In the genomic region with DNA sequence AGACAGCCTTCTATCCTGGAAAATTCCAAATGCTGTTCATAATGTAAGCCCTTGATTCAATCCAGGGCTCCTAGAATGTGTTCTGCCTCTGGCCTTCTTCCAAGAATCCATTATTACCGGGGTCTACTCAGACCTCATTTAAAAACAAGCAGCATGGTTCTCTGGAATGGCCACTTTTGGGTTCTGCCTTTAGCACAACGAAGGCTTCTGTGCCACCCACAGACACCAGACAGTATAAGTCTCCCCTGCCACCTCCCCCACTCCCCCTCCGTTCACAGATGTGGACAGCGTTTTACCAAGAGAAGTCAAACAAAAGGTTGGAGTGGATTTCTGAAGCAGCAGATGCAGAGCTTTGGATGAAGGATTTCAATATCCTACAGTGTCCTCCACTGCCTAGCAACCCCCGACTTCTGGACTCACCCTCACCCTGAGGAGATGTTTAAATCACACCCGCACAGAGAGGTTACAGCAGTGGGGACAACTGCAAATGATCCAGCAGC, we compare ENCODE assay signal across 13 mouse cellular contexts.
A peak's percentile ranks its signal among the peaks of the same experiment; 100 is the strongest.
DNase-seq lines count a peak whose midpoint lies in the region.
"Had no signal": no experiment of that assay in that cellular context is flagged by ENCODE, and none has a peak within 500 bp of the region (broad histone marks: within the 10 kb centered on the region; RNA-seq: fewer than 3 reads in every experiment).

No protein-coding gene starts in this region.

- peak overlapping the region; percentile 20; the same call in 1 of the 2 replicates for H3K4me3 ChIP-seq in midbrain, embryonic 10.5 days

- DNase-seq in right cerebral cortex, postnatal 10 days (ENCODE audit: low spot score in 2 of 2), result peak; percentile 42 to 71
- DNase-seq in right cerebral cortex, postnatal 4 days, result no peak
- DNase-seq in forelimb bud, embryonic 11.5 days (ENCODE audit: low read depth, low spot score), result peak; percentile 30
- DNase-seq in midbrain, embryonic 10.5 days (ENCODE audit: low spot score), result peak; percentile 28
- no peak for DNase-seq in spleen, postnatal 10 days (ENCODE audit: low spot score in 2 of 2)
- no peak for DNase-seq in cerebellum, adult 9-11 months
- DNase-seq in T-cell, adult 2 months (ENCODE audit: low spot score), result no peak
- DNase-seq in yolk sac, embryonic 10.5 days (ENCODE audit: low spot score), result no peak
- DNase-seq: cerebellum, adult 9-10 months; heart, postnatal 10 days; kidney, postnatal 10 days; right cerebral cortex, postnatal 25 days; thymus, postnatal 25 days had no signal

- 55% methylated on average over 6 of the region's 6 CpGs for WGBS in midbrain, embryonic 10.5 days

- no peaks in the 10 kb centered on the region for H3K36me3 ChIP-seq in midbrain, embryonic 10.5 days

- peaks cover 42% of the 10 kb centered on the region; the same call in 1 of the 2 replicates for H3K27me3 ChIP-seq in midbrain, embryonic 10.5 days (ENCODE audit: low read depth, poor library complexity, severe bottlenecking)

- H3K27ac ChIP-seq in midbrain, embryonic 10.5 days (replicated peaks), result peak overlapping the region; percentile 73

- peaks cover 31% of the 10 kb centered on the region for H3K4me1 ChIP-seq in midbrain, embryonic 10.5 days

- no peaks in the 10 kb centered on the region for H3K9me3 ChIP-seq in midbrain, embryonic 10.5 days (replicated peaks)

Comparison
In these comparisons a context has a peak if more than half of its experiments do, and no peak if none do; other contexts are left out.
1. DNase-seq: peak in right cerebral cortex, postnatal 10 days (2 of 2), forelimb bud, embryonic 11.5 days (single experiment) and midbrain, embryonic 10.5 days (single experiment); none in right cerebral cortex, postnatal 4 days (single experiment), spleen, postnatal 10 days (0 of 2), cerebellum, adult 9-11 months (single experiment), T-cell, adult 2 months (single experiment) and yolk sac, embryonic 10.5 days (single experiment).